Mouse (Mus musculus) T-helper 17 cell (primary cell): Measurements from ENCODE around the gene Sox6.

ENCODE experiments used
- in situ Hi-C, 2 experiments: fragments of 300-600 bp; cut with MboI, MseI; formaldehyde crosslinking; loops; 1 replicate in 1 of 2; 2 replicates in 1 of 2; pipeline ENCODE4 v1.15.1; 2025; ENCODE audit warnings: high pct_unique_total_duplicates in 2 of 2

Sox6 gene

GRCm38 (mm10) chr7:115895831-115896230 lies 142.8 kb downstream of the Sox6 start:
- in situ Hi-C loops: no loop called here

- in situ Hi-C loops: no loop called here
Measured at GRCm38 (mm10) chr7:115895028-115895671, 143.4 kb downstream of the Sox6 start.

- in situ Hi-C loops: no loop called here
Measured at GRCm38 (mm10) chr7:115891482-115891881, 147.1 kb downstream of the Sox6 start.

- in situ Hi-C loops: no loop called here
Measured at GRCm38 (mm10) chr7:115889926-115890325, 148.7 kb downstream of the Sox6 start.

GRCm38 (mm10) chr7:115888561-115888960 lies 150.0 kb downstream of the Sox6 start:
- in situ Hi-C loops: no loop called here

GRCm38 (mm10) chr7:115888120-115888519 lies 150.5 kb downstream of the Sox6 start:
- in situ Hi-C loops: no loop called here

GRCm38 (mm10) chr7:115872903-115873302 lies 165.7 kb downstream of the Sox6 start:
- in situ Hi-C loops: no loop called here

- in situ Hi-C loops: no loop called here
Measured at GRCm38 (mm10) chr7:115868504-115868903, 170.1 kb downstream of the Sox6 start.

- in situ Hi-C loops: no loop called here
Measured at GRCm38 (mm10) chr7:115867518-115868270, 170.9 kb downstream of the Sox6 start.

- in situ Hi-C loops: no loop called here
Measured at GRCm38 (mm10) chr7:115866698-115867500, 171.7 kb downstream of the Sox6 start.

GRCm38 (mm10) chr7:115865979-115866697 lies 172.5 kb downstream of the Sox6 start:
- in situ Hi-C loops: no loop called here

- in situ Hi-C loops: no loop called here
Measured at GRCm38 (mm10) chr7:115865231-115865630, 173.4 kb downstream of the Sox6 start.

GRCm38 (mm10) chr7:115864411-115864810 lies 174.2 kb downstream of the Sox6 start:
- in situ Hi-C loops: no loop called here

GRCm38 (mm10) chr7:115859691-115860401 lies 178.8 kb downstream of the Sox6 start:
- in situ Hi-C loops: no loop called here

GRCm38 (mm10) chr7:115851131-115851530 lies 187.5 kb downstream of the Sox6 start:
- in situ Hi-C loops: no loop called here

- in situ Hi-C loops: no loop called here
Measured at GRCm38 (mm10) chr7:115845791-115846366, 192.7 kb downstream of the Sox6 start.

GRCm38 (mm10) chr7:115844910-115845309 lies 193.7 kb downstream of the Sox6 start:
- in situ Hi-C loops: no loop called here

- in situ Hi-C loops: no loop called here
Measured at GRCm38 (mm10) chr7:115844431-115844830, 194.2 kb downstream of the Sox6 start.

- in situ Hi-C loops: no loop called here
Measured at GRCm38 (mm10) chr7:115842251-115842650, 196.3 kb downstream of the Sox6 start.

GRCm38 (mm10) chr7:115840613-115841012 lies 198.0 kb downstream of the Sox6 start:
- in situ Hi-C loops: no loop called here

GRCm38 (mm10) chr7:115835005-115835404 lies 203.6 kb downstream of the Sox6 start:
- in situ Hi-C loops: loop anchor here in 1 of 2 experiments (10.0 kb wide), 1 partner anchor 560 kb away; no protein-coding TSS in a partner anchor
